Mouse (Mus musculus) mesoderm, embryonic 11.5 days (tissue): ENCODE data around the gene Cipc.

Experiments used
- DNase-seq: peaks from one replicate; pipeline ENCODE4 v3.0.0-alpha.2; 2012; ENCODE audit warnings: low read depth, low spot score

Cipc gene

DNA sequence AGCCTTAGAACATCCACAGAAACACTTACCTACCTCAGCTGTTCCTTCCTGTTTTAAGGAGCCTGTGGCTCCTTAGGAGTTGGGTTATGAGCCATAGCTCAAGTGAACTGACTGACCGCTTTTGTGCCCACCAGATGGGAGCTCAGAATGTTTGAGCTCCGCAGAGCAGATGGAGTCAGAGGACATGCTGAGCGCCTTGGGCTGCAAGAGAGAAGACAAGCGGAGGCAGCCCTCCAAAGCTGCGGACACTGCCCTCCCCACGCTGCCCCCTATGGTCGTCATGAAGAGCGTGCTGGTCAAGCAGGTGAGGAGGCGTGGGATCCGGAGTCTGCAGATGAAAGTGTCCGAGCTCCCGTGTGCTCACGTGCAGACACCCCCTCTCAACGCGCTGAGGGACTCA is 13.3 kb downstream of the Cipc start:
- DNase-seq, result no peak

- DNase-seq, result no peak
Measured at GRCm38 (mm10) chr12:86960791-86961335, 14.0 kb downstream of the Cipc start.

- DNase-seq, result no peak
Measured at GRCm38 (mm10) chr12:86961589-86962344, 14.9 kb downstream of the Cipc start.

GRCm38 (mm10) chr12:86964278-86965057 is 17.6 kb downstream of the Cipc start:
- DNase-seq, result no peak

- DNase-seq, result no peak
Measured at GRCm38 (mm10) chr12:86965237-86965799, 18.5 kb downstream of the Cipc start.

DNA sequence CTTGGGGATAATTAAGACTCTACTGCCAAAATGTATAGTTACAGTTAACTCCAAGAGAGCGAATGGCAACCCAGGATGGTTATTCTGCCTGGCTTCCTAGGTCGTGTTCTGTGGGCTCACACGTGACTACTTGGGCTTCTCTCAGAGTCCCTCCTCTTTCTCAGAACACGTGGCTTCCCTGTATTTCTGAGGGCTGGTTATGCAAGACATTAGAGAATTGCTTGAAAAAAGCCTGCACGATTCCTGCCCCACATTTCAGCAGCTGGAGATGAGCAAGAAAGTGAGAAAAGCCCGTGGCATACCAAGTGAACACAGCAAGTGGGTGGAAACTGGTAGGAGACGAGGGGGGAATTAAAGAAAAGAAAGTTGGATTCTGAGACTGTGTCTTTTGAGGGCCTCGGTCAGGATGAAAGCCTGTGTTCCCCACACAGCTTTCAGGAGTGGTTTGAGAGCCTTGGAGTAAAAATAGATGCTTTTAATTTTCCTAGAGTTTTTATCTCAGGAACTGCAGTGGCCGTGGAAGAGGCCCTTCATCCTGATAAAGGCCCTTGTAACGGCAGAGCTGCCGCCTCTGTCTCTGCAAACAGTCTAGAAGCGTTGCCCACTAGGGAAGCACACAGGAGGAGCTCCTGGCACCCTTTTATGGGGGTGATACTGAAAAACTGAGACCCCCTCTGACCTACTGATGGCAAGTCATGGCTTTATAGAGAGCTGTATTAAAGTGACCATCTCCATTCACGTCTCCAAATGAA is 21.8 kb downstream of the Cipc start:
- DNase-seq, result no peak

- no peak for DNase-seq
Measured at GRCm38 (mm10) chr12:86969220-86969601, 22.4 kb downstream of the Cipc start.

DNA sequence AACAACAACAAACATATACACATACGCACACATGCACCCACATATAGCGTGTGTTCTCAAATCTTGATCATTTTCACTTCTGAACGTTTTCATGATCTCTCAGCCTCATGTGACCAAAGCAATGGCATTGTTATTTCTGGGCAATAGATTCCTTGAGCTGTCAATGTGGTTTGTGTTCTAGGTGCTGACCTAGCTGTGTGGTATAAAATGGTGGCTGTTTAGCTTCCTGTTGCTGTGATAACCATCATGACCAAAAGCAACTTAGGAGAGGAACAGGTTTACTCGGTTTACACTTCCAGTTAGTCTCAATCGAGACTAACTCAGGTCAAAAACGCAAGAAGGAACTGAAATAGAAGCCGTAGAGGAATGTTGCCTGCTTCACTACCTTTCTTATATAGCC is 24.2 kb downstream of the Cipc start:
- DNase-seq, result no peak

DNA sequence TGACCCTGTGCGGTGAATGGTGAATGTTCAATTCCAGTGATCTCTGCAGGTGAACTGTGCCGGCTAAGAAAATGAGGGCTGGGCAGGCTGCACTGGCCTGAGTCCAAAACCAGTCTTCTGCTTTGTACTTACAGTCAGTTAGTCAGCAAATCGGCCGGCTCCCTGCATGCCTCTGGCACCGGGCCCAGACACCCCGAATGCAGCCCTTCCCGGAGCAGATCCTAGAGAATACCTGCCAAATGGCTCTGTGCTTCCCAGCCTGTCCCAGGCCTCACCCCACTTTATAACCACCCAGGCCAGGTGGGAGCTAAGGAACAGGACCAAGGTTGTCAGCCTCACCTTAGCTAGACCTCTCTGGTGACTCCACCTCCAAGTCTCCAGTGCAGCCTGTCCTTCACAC is 26.4 kb downstream of the Cipc start:
- DNase-seq, result no peak

GRCm38 (mm10) chr12:86973706-86974105 is 26.9 kb downstream of the Cipc start:
- no peak for DNase-seq

DNA sequence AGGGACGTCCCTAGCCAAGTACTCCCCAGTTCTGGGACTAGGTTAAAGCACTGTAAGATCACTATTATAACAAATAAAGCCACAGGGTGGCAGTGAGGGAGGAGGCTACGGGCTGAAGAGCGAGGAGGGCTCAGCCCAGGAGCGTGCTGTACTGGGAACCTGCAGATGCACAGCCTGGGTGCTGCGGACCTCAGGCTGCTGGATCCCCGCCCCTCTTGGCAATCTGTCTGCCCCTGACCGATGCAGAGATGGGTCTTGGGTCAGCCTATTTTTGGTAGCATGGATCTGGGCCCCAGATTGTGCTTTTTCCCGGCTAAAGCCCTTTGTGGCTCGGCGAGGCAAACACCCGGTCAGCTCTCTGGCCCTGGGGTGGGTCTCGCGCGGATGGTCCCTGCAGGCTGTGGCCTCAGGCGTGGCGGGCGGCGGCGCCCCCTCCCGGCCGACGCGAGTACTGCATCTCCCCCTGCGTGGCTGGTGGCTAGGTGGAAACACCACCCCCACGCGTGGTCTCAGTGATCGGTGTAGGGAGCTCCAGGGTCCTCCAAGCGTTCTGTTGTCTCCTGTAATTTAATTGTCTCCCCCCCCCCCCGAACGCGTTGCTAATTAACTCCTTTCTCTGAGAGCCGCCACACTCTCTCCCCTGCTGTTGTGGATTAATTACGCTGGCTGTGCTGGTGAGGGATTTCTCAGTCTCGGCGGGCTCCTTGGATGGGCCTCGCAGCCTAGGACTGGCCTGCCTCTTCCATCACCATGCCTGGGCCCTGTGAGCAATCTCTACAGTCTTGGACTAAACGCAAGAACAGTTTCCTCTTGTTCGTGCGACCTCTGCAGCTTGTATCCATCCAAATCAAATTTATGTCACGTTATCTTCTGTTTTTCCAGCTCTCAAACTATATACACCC is 27.8 kb downstream of the Cipc start:
- DNase-seq, result peak; percentile 58

DNA sequence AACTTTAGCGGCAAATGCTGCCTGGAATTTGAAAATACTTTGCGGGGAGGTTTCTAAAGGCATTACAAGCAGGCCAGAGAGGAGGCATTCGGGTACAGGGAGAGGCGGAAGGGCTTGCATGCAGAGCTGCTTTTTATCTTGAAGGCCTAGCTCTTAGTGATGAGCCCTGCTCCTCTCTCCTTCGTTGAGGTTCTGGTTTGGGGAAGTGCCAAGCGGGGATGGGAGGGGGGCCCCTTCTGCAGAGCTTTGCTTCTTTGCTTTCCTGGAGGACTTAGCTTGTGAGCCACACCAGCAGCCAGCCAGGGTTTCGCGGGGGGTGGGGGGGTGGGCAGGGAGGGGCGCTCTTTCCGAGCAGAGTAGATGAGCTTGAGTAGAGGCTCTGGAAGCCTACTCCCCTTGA is 28.9 kb downstream of the Cipc start:
- no peak for DNase-seq

GRCm38 (mm10) chr12:86976511-86977168 is 29.8 kb downstream of the Cipc start:
- peak; percentile 10 for DNase-seq

DNA sequence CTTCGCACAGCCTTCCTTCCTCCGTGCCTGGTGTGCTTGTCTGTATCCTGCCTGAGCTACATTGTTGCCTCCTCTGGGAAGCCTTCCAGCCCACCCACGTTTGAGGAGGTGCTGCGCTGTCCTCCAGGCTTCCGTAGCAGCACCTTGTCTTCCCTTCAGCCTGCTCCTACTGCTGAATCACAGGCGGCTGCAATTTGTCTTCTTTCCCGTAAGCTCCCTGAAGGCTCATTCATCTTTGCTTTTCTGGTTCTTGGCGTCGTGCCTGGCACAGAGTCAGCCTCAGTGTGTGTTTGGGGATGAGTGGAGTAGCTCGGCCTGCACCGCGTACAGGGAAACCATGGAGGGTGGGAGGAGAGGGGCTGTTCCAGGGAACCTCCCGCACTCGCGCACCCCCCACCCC is 31.0 kb downstream of the Cipc start:
- peak; percentile 40 for DNase-seq

- DNase-seq, result no peak
Measured at GRCm38 (mm10) chr12:86981180-86981579, 34.3 kb downstream of the Cipc start.

DNA sequence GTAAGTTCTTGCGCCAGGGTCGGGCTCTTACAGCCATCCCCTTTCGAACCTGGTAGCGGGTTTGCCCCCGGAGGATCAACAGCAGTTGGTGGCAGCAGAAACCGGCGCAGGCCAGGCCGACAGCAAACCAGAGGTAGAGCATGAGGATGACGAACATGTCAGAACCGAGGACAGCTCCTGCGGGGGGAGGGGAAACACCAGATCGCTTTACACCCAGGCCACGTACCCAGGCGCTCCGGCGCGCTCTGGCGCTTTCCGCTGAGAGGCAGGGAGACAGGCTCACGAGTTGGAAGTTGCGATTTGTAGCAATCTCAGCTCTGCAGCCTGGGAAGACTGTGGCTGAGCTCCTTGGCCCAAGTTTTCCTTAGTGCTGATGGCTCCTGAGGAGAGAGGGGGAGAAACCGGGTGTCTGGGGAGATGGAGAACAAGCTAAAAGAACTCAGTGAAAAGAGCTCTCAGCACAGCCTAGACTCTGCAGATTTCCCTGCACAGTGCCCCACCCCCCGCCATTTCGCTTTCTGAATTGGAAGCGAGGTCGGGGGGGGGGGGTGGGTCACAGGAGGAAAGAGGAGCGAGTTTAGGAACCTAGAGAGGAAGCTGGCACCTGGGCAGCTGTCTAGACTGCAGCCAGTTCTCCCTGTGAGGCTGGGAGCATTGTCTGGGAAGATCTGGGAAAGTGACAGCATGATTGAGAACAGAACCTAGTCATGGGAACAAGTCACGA is 36.8 kb downstream of the Cipc start:
- DNase-seq, result peak; percentile 87

GRCm38 (mm10) chr12:86984194-86984555 is 37.3 kb downstream of the Cipc start:
- DNase-seq, result peak; percentile 65

DNA sequence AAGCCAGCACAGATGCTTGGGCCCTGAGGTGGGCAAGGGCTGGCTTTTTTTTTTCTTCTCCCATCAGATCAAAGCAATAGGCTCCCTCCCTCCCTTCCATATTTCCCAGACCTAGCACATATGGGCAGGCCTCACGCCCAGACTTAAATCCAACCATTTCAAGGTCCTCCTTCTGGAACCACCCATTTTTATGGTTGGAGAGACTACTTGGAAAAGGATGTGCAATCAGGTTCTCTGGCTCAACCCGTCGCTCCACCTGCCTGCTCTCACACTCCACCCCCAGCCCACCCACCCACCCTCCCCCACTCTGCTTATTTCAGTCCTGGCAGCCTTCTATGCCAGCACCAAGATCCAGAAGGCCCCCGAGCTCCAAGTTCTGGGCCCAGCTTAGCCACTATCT is 39.7 kb downstream of the Cipc start:
- DNase-seq, result no peak

DNA sequence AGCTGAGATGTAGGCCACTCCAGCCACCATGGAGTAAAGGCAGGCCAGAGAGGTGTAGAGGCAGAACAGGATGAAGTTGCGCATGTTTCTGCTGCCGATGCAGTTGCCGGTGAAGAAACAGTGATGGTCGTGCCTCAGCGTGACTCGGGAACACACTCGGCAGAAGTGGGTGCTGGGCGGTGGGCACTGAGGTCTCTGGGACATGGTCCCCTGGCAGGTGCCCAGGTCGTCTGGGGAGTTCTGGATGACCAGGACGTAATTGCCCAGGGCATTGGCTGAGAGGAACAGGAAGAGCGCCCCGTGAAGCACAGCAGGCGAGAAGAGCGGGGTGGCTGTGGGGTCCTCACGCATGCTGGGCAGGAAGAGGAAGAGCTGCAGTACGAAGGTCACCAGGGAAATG is 41.4 kb downstream of the Cipc start:
- DNase-seq, result no peak

DNA sequence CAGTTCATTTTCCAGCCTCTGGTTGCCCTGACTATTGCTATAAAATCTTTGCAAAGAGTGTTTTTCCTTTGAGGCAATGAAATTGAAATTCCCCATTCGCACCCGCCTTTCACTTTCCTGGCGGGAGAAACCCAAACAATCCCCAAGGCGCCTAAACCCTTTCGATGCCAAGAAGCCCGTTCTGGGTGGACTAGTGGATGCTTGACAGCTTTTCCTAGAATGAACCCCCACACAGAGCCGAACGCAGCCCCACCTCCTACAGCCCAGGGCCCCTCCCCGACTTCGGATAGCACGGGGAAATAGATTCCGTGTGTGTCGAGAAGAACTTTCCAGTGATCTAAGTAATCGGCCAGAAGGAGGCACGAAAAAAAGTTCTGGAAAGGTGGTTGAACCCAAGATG is 42.5 kb downstream of the Cipc start:
- DNase-seq, result no peak
